Mouse (Mus musculus): Measurements from ENCODE around the gene Gtsf1l. TPM values are rescaled to one million over a fixed set of nuclear protein-coding genes. Genes with fewer than 3 reads are reported as not detected.

The Gtsf1l gene
- polyA plus RNA-seq, 1 experiment from 2014 or later = not detected

DNA sequence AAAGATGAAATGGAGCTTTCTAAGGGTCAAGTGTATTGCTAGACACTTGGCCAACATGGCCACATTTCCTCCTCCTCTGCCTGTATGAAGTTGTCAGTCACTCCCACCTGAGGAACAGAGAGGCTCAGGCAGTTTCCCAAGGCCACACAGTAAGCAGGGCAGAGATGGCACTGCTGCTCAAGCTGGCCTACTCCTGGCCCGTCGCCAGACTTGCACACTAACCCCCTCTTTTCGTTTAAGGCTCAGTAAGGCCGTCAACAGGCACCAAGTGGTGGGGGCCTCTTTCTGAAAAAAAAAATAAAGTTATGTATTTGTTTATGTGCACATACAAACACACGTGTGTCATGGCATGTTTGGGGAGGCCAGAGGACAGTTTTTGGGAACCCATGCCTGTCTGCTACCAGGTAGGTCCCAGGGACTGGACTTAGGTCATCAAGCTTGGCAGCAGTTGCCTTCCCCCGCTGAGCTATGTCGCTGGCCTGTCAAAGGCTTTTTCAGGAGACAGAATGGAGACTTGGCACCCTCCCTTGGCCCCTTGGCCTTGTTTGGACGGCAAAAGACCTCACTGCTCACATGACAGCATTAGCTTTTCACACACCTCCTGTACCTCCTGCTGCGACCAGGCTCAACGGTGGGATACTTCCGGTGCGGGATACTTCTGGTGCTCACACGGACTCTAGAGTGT lies 16.6 kb upstream of the Gtsf1l start:
- H3K27ac ChIP-seq = no peak overlapping the region
- WGBS = 78% methylated on average over 13 of the region's 13 CpGs

GRCm38 (mm10) chr2:163102900-163103653 lies 15.4 kb upstream of the Gtsf1l start:
- 69% methylated on average over 18 of the region's 18 CpGs for WGBS

More for the DNA sequence above, 16.6 kb upstream of the Gtsf1l start:
- Histone ChIP-seq H3K36me3 (no peaks in the 10 kb centered on the region), H3K4me3 (no peak overlapping the region), H3K27me3 (ENCODE audit: insufficient read depth, poor library complexity, severe bottlenecking) (peaks cover 63% of the 10 kb centered on the region), H3K9me3 (no peaks in the 10 kb centered on the region), H3K4me1 (replicated peaks) (peaks cover 53% of the 10 kb centered on the region)
- no peak for DNase-seq (ENCODE audit: low spot score)

GRCm38 (mm10) chr2:163102216-163102615 lies 14.6 kb upstream of the Gtsf1l start:
- 65% methylated on average over 7 of the region's 7 CpGs for WGBS
- Histone ChIP-seq H3K27ac (no peak overlapping the region), H3K4me3 (no peak overlapping the region), H3K4me1 (replicated peaks) (peaks cover 42% of the 10 kb centered on the region), H3K9me3 (no peaks in the 10 kb centered on the region), H3K27me3 (ENCODE audit: insufficient read depth, poor library complexity, severe bottlenecking) (peaks cover 64% of the 10 kb centered on the region), H3K36me3 (no peaks in the 10 kb centered on the region)
- DNase-seq (ENCODE audit: low spot score) = no peak

More at GRCm38 (mm10) chr2:163102900-163103653, 15.4 kb upstream of the Gtsf1l start:
- H3K4me3 ChIP-seq = no peak overlapping the region
- DNase-seq (ENCODE audit: low spot score) = no peak
- H3K27me3 ChIP-seq (ENCODE audit: insufficient read depth, poor library complexity, severe bottlenecking) = peaks cover 72% of the 10 kb centered on the region
- no peaks in the 10 kb centered on the region for H3K9me3 ChIP-seq
- no peaks in the 10 kb centered on the region for H3K36me3 ChIP-seq
- H3K4me1 ChIP-seq (replicated peaks) = peaks cover 43% of the 10 kb centered on the region
- H3K27ac ChIP-seq = no peak overlapping the region

DNA sequence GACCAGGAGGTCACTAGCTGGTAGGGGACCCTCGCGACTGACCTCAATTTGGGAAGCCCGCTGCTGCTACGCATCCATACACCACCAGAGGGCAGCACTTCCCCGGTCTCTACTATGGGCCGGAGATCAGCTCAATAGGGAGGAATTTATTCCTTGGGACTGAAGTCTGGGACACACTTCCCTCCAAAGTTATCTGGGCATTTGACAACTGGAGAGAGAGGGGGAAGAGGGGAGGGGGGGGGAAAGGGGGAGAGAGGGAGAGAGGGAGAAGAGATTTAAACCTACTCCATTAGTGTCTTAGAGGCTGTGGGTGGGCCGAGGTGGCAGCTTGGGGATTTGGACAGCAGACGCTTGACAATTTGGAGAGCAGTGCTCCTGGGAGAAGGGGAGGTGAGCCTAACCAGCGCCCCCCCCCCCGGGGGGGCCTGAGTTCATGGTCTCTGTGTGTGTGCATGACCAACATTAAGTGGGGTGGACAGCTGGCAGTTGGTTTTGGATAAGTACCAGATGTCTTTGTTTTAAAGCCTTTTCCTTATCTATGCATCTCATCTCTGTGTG lies 14.1 kb upstream of the Gtsf1l start:
- 8% methylated on average over 10 of the region's 10 CpGs for WGBS
- DNase-seq (ENCODE audit: low spot score) = peak; percentile 89
- peaks cover 42% of the 10 kb centered on the region for H3K4me1 ChIP-seq (replicated peaks)
- H3K27ac ChIP-seq = no peak overlapping the region
- peaks cover 59% of the 10 kb centered on the region for H3K27me3 ChIP-seq (ENCODE audit: insufficient read depth, poor library complexity, severe bottlenecking)
- no peak overlapping the region for H3K4me3 ChIP-seq
- H3K36me3 ChIP-seq = no peaks in the 10 kb centered on the region
- H3K9me3 ChIP-seq = no peaks in the 10 kb centered on the region

DNA sequence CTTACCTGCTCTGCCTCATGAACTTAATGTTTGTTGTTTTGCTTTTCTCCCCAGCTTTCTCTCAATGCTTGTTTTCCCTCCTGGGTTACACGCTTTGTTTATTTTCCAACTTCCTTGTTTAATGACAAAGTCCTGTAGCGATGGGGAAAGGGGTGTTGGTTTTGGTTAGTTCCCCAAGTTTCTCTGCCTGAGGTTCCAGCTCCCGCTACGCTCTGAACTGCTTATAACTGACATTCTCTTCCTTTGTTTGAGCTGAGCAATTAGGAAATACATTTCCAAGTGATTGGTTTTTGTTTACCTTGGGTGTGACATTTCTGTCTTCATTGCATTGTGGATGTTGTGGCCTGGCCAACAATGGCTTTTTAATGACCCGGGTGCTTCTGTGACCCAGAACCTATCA lies 12.9 kb upstream of the Gtsf1l start:
- Histone ChIP-seq H3K4me3 (no peak overlapping the region), H3K9me3 (no peaks in the 10 kb centered on the region), H3K27me3 (ENCODE audit: insufficient read depth, poor library complexity, severe bottlenecking) (peaks cover 50% of the 10 kb centered on the region), H3K4me1 (replicated peaks) (peaks cover 42% of the 10 kb centered on the region), H3K36me3 (no peaks in the 10 kb centered on the region), H3K27ac (no peak overlapping the region)
- DNase-seq (ENCODE audit: low spot score) = no peak
- 70% methylated on average over 5 of the region's 5 CpGs for WGBS

- 51% methylated on average over 8 of the region's 8 CpGs for WGBS
Measured at GRCm38 (mm10) chr2:163099919-163100318, 12.3 kb upstream of the Gtsf1l start.

GRCm38 (mm10) chr2:163095784-163096183 lies 8.1 kb upstream of the Gtsf1l start:
- 73% methylated on average over 3 of the region's 3 CpGs for WGBS
- peaks cover 13% of the 10 kb centered on the region; the same call in 1 of the 2 replicates for H3K27me3 ChIP-seq (ENCODE audit: insufficient read depth, poor library complexity, severe bottlenecking)
- peaks cover 17% of the 10 kb centered on the region; the same call in 1 of the 2 replicates for H3K4me1 ChIP-seq (replicated peaks)
- no peak for DNase-seq (ENCODE audit: low spot score)
- H3K27ac ChIP-seq = no peak overlapping the region
- H3K9me3 ChIP-seq = no peaks in the 10 kb centered on the region
- no peak overlapping the region for H3K4me3 ChIP-seq
- no peaks in the 10 kb centered on the region for H3K36me3 ChIP-seq

More at GRCm38 (mm10) chr2:163099919-163100318, 12.3 kb upstream of the Gtsf1l start:
- no peak for DNase-seq (ENCODE audit: low spot score)
- H3K4me3 ChIP-seq = no peak overlapping the region
- no peaks in the 10 kb centered on the region for H3K36me3 ChIP-seq
- H3K27ac ChIP-seq = no peak overlapping the region
- H3K4me1 ChIP-seq (replicated peaks) = peaks cover 47% of the 10 kb centered on the region
- H3K9me3 ChIP-seq = no peaks in the 10 kb centered on the region
- H3K27me3 ChIP-seq (ENCODE audit: insufficient read depth, poor library complexity, severe bottlenecking) = peaks cover 45% of the 10 kb centered on the region

DNA sequence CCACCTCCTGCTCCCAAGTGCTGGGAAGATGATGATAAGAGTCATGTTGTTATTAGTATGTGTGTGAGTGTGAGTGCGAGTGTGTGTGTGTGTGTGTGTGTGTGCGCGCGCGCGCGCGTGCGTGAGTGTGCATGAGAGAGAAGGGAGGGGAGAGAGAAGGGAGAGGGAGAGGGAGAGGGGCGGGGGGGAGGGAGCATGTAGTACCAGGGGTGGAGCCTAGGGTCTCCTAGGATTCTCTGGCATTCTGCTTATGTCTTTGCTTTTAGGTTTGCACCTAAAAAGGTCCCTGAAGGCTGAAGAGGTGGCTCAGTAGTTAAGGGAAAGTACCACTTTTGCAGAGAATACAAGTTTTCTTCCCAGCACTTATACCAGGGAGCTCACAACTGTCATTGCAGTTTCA lies 7.3 kb upstream of the Gtsf1l start:
- no peak overlapping the region for H3K27ac ChIP-seq
- H3K9me3 ChIP-seq = no peaks in the 10 kb centered on the region
- peaks cover 10% of the 10 kb centered on the region; the same call in 1 of the 2 replicates for H3K27me3 ChIP-seq (ENCODE audit: insufficient read depth, poor library complexity, severe bottlenecking)
- no peak for DNase-seq (ENCODE audit: low spot score)
- H3K4me1 ChIP-seq (replicated peaks) = peaks cover 14% of the 10 kb centered on the region; the same call in 1 of the 2 replicates
- no peak overlapping the region for H3K4me3 ChIP-seq
- no peaks in the 10 kb centered on the region for H3K36me3 ChIP-seq
- 90% methylated on average over 10 of the region's 10 CpGs for WGBS

- DNase-seq (ENCODE audit: low spot score) = no peak
- no peak overlapping the region for H3K27ac ChIP-seq
- H3K4me3 ChIP-seq = no peak overlapping the region
- 77% methylated on average over 5 of the region's 5 CpGs for WGBS
- no peaks in the 10 kb centered on the region for H3K27me3 ChIP-seq (ENCODE audit: insufficient read depth, poor library complexity, severe bottlenecking)
- no peaks in the 10 kb centered on the region for H3K4me1 ChIP-seq (replicated peaks)
- H3K36me3 ChIP-seq = peaks cover 7% of the 10 kb centered on the region
- no peaks in the 10 kb centered on the region for H3K9me3 ChIP-seq
Measured at GRCm38 (mm10) chr2:163089475-163090123, 1.9 kb upstream of the Gtsf1l start.

- Histone ChIP-seq H3K27ac (no peak overlapping the region), H3K9me3 (no peaks in the 10 kb centered on the region), H3K27me3 (ENCODE audit: insufficient read depth, poor library complexity, severe bottlenecking) (no peaks in the 10 kb centered on the region), H3K4me1 (replicated peaks) (no peaks in the 10 kb centered on the region), H3K36me3 (peaks cover 33% of the 10 kb centered on the region), H3K4me3 (no peak overlapping the region)
- DNase-seq (ENCODE audit: low spot score) = no peak
- whole genome bisulfite sequencing = 89% methylated on average over 8 of the region's 8 CpGs
Measured at GRCm38 (mm10) chr2:163086561-163086960, 1.1 kb downstream of the Gtsf1l start.

DNA sequence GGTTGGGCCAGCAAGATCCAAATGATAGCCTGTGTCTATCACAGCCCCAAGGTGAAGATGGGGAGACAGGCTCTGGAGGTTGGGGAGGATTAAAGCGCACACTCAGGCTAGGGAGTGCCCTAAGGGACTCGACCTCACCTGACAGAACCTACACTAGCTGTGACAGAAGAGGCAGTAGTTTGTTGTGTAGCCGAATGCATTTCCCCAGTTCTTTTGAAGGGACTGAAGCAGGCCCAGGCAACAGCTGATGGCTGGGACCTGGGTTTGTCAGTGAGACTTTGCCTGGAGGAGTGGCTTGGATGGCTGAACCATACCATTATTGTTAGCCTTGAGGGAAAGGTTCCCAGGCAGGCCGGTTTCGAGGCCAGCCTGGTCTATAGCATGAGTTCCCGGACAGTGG lies 2.6 kb downstream of the Gtsf1l start:
- DNase-seq (ENCODE audit: low spot score) = no peak
- Histone ChIP-seq H3K4me1 (replicated peaks) (no peaks in the 10 kb centered on the region), H3K9me3 (no peaks in the 10 kb centered on the region), H3K27me3 (ENCODE audit: insufficient read depth, poor library complexity, severe bottlenecking) (no peaks in the 10 kb centered on the region), H3K4me3 (no peak overlapping the region), H3K27ac (no peak overlapping the region), H3K36me3 (peaks cover 44% of the 10 kb centered on the region)
- 87% methylated on average over 6 of the region's 6 CpGs for WGBS

DNA sequence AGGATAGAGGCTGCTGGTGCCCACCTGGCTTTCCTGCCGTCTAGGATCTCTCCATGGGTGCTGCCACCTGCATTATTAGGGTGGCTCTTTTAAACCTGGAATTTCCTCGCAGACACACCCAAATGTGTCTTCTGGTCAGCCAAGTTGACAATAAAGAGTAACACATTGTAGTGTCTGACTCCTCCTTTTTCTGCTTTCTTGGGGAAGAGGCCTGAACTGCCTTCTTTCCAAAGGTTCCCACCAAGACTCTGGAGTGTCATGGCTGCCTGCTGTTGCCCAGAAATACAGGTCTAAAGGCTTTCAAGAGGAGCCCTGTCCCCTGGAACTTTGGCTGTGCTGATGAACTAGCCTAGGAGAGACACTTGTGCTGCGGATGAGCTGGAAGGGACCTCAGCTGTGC lies 3.1 kb downstream of the Gtsf1l start:
- 92% methylated on average over 3 of the region's 3 CpGs for WGBS

More for the DNA sequence above, 3.1 kb downstream of the Gtsf1l start:
- no peak overlapping the region for H3K27ac ChIP-seq
- H3K4me3 ChIP-seq = no peak overlapping the region
- no peak for DNase-seq (ENCODE audit: low spot score)
- H3K4me1 ChIP-seq (replicated peaks) = no peaks in the 10 kb centered on the region
- no peaks in the 10 kb centered on the region for H3K27me3 ChIP-seq (ENCODE audit: insufficient read depth, poor library complexity, severe bottlenecking)
- H3K36me3 ChIP-seq = peaks cover 49% of the 10 kb centered on the region
- H3K9me3 ChIP-seq = no peaks in the 10 kb centered on the region

Measured in hindbrain, embryonic 10.5 days (tissue).